Mouse (Mus musculus) frontal cortex, postnatal 25 days (tissue): ENCODE data around the gene Lrmda.
A peak's percentile ranks its signal among the peaks of the same experiment; 100 is the strongest.

Experiments
- DNase-seq, 2 experiments: peaks; one replicate each; pipeline ENCODE4 v3.0.0; 2022; ENCODE audit warnings: low spot score in 2 of 2

Lrmda gene

GRCm38 (mm10) chr14:22326218-22326964 lies 306.9 kb downstream of the Lrmda start:
- DNase-seq: no peak

- no peak for DNase-seq
Measured at GRCm38 (mm10) chr14:22329191-22329590, 309.7 kb downstream of the Lrmda start.

- DNase-seq: no peak
Measured at GRCm38 (mm10) chr14:22335101-22335820, 315.7 kb downstream of the Lrmda start.

- peak in 1 of 2 experiments; percentile 12 for DNase-seq
Measured at GRCm38 (mm10) chr14:22339176-22339575, 319.7 kb downstream of the Lrmda start.

GRCm38 (mm10) chr14:22343357-22343756 lies 323.8 kb downstream of the Lrmda start:
- DNase-seq: no peak

GRCm38 (mm10) chr14:22345248-22345647 lies 325.7 kb downstream of the Lrmda start:
- no peak for DNase-seq

GRCm38 (mm10) chr14:22353626-22354025 lies 334.1 kb downstream of the Lrmda start:
- DNase-seq: no peak

GRCm38 (mm10) chr14:22354769-22355574 lies 335.5 kb downstream of the Lrmda start:
- DNase-seq: no peak

GRCm38 (mm10) chr14:22357991-22358503 lies 338.5 kb downstream of the Lrmda start:
- no peak for DNase-seq

- DNase-seq: no peak
Measured at GRCm38 (mm10) chr14:22364010-22364748, 344.7 kb downstream of the Lrmda start.

GRCm38 (mm10) chr14:22364771-22365355 lies 345.4 kb downstream of the Lrmda start:
- DNase-seq: no peak

GRCm38 (mm10) chr14:22367615-22368014 lies 348.1 kb downstream of the Lrmda start:
- DNase-seq: no peak

GRCm38 (mm10) chr14:22371136-22371535 lies 351.6 kb downstream of the Lrmda start:
- DNase-seq: no peak

- no peak for DNase-seq
Measured at GRCm38 (mm10) chr14:22372666-22373360, 353.3 kb downstream of the Lrmda start.

GRCm38 (mm10) chr14:22373361-22373745 lies 353.8 kb downstream of the Lrmda start:
- DNase-seq: no peak

GRCm38 (mm10) chr14:22377148-22377547 lies 357.6 kb downstream of the Lrmda start:
- no peak for DNase-seq

GRCm38 (mm10) chr14:22382101-22382500 lies 362.6 kb downstream of the Lrmda start:
- DNase-seq: no peak

- DNase-seq: no peak
Measured at GRCm38 (mm10) chr14:22393616-22394015, 374.1 kb downstream of the Lrmda start.

- DNase-seq: no peak
Measured at GRCm38 (mm10) chr14:22402411-22402810, 382.9 kb downstream of the Lrmda start.

GRCm38 (mm10) chr14:22406623-22407022 lies 387.1 kb downstream of the Lrmda start:
- DNase-seq: no peak
